Mouse (Mus musculus) kidney, adult 11 months (tissue): ENCODE measurements at regions not wholly inside any gene's neighbourhood (a gene's known extent, or its start where the extent isn't known, plus 50 kb on each side); places are given as distances from the start of the nearest gene placed in this dataset.
A peak's percentile ranks its signal among the peaks of the same experiment; 100 is the strongest.

Source experiments
- DNase-seq: peaks from one replicate; pipeline ENCODE4 v3.0.0; 2022

GRCm38 (mm10) chr8:44656031-44656430 lies 279.2 kb upstream of the Fat1 start:
- no peak for DNase-seq

GRCm38 (mm10) chr8:44656470-44656869 lies 278.8 kb upstream of the Fat1 start:
- no peak for DNase-seq

GRCm38 (mm10) chr8:44661696-44662095 lies 273.6 kb upstream of the Fat1 start:
- no peak for DNase-seq

- DNase-seq = no peak
These were observed 248.1 kb upstream of the Fat1 start for GRCm38 (mm10) chr8:44687126-44687525.

GRCm38 (mm10) chr8:44689837-44690592 lies 245.2 kb upstream of the Fat1 start:
- DNase-seq = no peak

GRCm38 (mm10) chr8:44690593-44690950 lies 244.7 kb upstream of the Fat1 start:
- DNase-seq = no peak

GRCm38 (mm10) chr8:44691140-44691539 lies 244.1 kb upstream of the Fat1 start:
- no peak for DNase-seq

- no peak for DNase-seq
These were observed 243.1 kb upstream of the Fat1 start for GRCm38 (mm10) chr8:44692036-44692688.

GRCm38 (mm10) chr8:44694861-44695260 lies 240.4 kb upstream of the Fat1 start:
- no peak for DNase-seq

GRCm38 (mm10) chr8:44696066-44696853 lies 239.0 kb upstream of the Fat1 start:
- DNase-seq = peak; percentile 19

GRCm38 (mm10) chr8:44699384-44700105 lies 235.7 kb upstream of the Fat1 start:
- DNase-seq = no peak

- no peak for DNase-seq
These were observed 230.5 kb upstream of the Fat1 start for GRCm38 (mm10) chr8:44704595-44705265.

- DNase-seq = no peak
These were observed 226.5 kb upstream of the Fat1 start for GRCm38 (mm10) chr8:44708659-44709170.

- no peak for DNase-seq
These were observed 225.9 kb upstream of the Fat1 start for GRCm38 (mm10) chr8:44709171-44709940.

GRCm38 (mm10) chr8:44734577-44734976 lies 200.7 kb upstream of the Fat1 start:
- no peak for DNase-seq

GRCm38 (mm10) chr8:44735801-44736200 lies 199.4 kb upstream of the Fat1 start:
- DNase-seq = no peak

- no peak for DNase-seq
These were observed 191.9 kb upstream of the Fat1 start for GRCm38 (mm10) chr8:44743353-44743752.

- no peak for DNase-seq
These were observed 190.1 kb upstream of the Fat1 start for GRCm38 (mm10) chr8:44744991-44745658.

GRCm38 (mm10) chr8:44758727-44759126 lies 176.5 kb upstream of the Fat1 start:
- peak; percentile 3 for DNase-seq

GRCm38 (mm10) chr8:44762731-44763130 lies 172.5 kb upstream of the Fat1 start:
- DNase-seq = no peak

GRCm38 (mm10) chr8:44765194-44765593 lies 170.1 kb upstream of the Fat1 start:
- DNase-seq = no peak
